Mouse (Mus musculus): ENCODE measurements around the gene Abcg5.

The Abcg5 gene

DNA sequence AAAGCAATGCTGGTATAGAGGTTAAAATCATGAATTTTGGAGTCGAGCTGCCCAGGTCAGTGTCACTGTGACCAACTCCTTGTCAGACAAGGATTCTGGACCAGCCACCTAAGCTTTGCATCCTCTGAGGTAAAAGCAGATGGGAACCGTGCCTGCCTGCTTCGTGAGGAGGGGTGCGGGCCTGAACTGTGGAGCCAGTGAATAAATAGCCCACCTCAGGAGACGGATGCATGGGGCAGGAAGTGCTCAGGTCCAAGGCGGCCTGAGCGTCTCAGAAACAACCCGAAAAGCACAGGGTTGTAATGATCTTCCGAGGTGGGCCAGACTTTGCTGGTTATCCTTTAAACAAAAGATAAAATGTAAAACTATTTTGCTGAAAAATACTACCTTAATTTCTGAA is 37.7 kb downstream of the Abcg5 start:
- no peak for DNase-seq (ENCODE audit: low read depth, low spot score)

DNA sequence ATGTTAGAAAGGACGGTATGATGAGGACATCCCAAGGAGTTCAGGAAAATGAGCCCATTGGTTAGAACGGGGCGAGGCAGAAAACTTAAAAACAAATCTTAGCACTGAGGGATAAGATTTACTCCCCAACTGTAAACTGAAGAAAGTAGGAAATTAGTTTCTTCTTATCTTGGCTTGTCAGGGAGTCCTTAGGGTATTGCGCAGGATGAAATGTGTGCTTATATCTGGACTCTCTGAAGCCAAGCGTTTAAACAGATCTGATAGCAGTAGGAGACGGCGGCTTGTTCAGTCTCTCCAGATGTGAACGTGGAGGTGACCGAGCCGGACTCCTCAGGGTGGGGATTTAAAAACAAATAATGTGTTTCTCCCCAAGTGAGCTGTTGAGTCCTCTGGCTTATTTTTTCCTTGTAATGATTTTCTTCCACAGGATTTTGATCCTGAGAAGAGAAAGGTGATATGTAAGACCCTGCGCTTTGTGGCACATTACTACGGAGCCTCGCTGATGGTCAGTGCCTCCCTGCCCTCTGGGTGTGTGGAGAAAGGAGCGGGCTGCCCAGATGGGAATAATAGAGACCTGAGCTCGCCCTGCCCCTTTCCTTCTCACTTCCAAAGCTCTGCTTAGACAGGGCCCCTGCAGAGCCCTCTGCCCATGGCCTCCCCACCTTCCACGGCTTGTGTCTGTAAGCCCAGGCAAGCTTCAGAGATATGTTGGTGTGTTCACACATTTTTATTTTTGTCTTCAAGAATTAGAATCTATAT is 38.3 kb downstream of the Abcg5 start:
- DNase-seq (ENCODE audit: low read depth, low spot score), result no peak

DNA sequence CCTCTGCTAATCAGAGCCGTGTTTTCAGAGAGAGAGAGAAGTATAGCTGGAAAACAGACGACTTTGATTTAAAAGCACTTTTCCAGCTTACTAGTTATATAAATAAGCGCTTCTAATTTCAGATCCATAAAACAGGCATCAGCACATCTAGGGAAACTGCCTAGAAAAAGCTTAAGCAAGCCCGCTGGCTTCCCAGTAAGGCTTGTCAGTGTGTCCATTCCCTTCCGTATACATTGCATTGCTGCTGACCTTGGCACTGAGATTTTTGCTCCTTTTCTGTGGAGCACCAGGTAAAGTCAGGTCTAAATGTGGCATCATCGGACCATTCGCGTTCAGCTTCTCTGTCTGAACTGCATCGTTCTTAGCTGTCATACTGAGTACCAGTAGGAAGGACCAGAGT is 40.5 kb downstream of the Abcg5 start:
- DNase-seq (ENCODE audit: low read depth, low spot score), result no peak

DNA sequence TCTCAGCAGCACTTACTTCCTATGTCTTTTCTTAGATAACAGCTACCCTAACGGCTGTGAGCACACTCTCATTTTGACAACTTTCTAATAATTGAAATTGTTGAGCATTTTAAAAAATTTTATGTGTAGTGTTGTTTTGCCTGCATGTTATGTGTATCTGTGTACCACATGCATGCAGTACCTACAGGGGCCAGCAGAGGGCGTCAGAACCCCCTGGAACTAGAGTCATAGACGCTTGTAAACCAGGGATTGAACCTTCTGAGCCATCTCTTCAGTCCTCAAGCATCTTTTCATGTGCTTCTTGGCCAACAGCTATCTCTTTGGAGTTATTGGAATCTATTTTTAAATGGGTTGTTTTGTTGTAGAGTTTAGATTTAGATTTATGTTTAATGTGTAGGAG is 40.9 kb downstream of the Abcg5 start:
- peak; percentile 38 for DNase-seq (ENCODE audit: low read depth, low spot score)

DNA sequence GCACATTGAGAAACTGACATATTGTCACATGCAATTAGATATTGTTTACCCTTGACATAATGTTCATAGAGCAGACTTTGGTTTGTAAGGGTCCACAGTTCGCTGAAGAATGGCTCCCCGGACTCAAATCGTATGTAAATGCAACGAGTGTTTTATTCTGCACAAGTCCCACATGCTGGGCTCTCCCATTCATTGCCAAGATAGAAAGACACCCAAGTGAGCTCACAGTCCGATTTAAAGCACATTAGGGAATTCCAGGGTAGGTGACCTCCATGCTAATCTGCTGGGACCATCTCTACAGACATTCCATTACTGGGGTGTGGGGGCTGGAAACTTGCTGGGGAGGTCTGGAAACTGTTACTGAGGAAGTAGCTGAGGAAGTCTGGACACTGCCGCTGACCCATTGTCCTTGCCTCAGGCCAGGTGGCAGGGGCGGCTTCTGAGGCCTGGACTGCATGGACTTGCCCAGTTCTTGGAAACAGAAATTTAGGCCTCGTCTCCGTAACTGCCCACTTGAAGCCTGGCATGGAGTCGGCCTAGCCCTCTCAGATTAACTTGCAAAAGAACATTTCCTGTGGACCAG is 42.9 kb downstream of the Abcg5 start:
- no peak for DNase-seq (ENCODE audit: low read depth, low spot score)

DNA sequence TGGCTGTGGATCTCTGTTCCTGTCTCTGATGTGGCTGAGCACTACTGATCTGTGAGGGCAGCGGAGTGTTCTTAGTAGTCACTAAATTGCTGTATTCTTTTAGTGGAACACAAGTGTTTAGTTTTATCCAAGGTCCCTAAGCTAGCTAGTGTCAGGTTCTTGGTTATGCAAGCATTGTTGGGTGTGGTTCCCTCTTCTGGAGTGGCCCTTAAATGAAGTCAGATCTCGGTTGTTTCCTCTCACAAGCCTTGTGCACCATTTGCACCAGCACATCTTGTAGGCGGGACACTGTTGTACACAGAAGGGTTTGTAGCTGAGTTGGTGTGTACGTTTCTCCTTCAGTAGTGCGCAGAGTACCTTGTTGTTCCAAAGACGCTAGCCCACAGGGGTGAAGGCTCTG is 44.8 kb downstream of the Abcg5 start:
- DNase-seq (ENCODE audit: low read depth, low spot score), result no peak

DNA sequence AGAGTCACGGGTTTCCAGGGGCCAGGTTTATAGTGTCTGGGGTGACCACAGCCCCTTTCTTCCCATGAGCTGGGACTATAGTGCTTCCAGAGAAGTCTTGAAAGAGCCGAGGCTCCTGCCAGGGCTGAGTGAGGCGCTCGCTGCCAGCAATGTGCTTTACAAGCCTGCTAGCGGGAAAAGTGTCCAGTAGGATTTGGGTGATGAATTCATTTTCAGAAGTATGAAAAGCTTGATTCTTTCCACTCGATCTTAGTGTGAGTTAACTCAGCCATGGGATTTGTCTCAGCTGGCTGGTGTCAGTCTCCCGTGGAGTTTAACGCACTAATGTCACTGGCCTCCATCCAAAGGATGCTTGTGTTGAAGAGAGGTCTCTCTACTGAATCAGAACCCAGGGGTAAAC is 46.5 kb downstream of the Abcg5 start:
- DNase-seq (ENCODE audit: low read depth, low spot score), result no peak

DNA sequence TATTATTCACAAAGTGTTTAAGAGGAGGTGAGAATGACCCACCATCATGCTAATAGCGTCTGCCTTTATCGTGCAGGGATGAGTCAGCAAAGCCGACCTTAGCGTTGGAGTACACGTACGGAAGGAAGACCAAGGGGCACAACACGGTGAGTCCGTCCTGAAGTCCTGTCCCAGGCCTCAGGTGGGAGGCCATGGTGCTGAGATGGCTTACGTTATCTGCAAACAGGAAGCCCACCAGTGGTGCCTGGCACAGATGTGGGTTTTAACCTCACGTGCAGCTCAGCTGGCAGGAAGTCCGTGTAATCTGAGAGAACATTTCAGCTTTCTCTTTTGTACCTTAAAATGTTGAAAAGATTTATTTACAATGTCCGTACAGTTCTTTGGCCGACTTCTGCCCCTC is 49.4 kb downstream of the Abcg5 start:
- no peak for DNase-seq (ENCODE audit: low read depth, low spot score)

DNA sequence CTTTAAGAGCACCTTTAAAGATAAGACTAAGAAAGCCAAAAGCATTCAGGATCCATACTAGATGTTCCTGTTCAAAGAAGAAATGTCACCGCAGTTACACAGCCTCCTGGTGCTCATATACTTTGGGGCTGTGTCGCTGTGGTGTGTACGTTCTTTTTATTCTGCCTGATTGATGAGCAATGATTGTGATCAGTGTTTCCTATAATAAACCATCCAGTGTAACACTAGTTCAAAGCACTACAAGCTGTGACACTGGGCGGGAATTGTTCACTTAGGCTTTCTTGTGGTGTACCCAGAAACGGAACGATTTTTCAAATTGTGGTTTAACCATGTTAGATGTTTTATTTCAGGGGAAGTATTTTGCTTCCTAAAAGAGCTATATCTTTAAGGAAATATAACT is 51.0 kb downstream of the Abcg5 start:
- no peak for DNase-seq (ENCODE audit: low read depth, low spot score)

DNA sequence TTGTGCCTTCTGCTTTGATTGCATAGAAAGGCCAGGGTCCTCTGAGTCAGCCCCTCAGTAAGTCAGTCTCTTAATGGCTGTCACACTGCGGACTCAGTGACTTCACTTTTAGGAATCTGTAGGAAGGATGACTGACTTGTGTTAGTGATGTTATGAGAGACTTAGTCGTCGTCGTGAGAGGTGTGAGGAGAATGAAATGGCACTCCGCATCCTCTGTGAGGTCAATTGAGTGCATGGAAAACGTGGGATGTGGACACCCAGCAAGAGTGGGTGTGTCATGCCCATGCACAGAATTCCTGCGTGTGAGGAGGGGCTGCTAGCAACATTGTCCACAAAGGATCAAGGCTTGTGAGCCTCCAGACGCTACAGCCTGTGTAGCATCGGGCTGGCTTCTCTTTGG is 54.2 kb downstream of the Abcg5 start:
- DNase-seq (ENCODE audit: low read depth, low spot score), result no peak

DNA sequence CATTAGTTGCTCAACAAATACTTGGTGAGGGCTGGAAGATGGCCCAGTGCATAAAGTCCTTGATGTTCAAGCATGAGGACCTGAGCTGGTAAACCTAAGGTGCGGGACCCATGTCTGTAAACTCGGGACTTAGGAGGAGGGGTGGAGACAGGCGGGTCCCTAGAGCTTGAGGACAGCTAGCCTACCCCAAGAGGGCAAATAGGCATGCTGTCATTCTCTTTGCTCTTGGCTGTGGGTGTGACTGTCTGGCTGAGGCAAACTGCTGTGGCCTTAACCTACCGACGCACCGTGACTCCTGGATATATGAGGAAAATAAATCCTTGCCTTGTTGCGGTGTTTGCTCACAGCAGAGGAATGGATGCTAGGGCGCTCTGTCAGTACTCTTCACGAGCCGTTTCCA is 55.1 kb downstream of the Abcg5 start:
- DNase-seq (ENCODE audit: low read depth, low spot score), result no peak

DNA sequence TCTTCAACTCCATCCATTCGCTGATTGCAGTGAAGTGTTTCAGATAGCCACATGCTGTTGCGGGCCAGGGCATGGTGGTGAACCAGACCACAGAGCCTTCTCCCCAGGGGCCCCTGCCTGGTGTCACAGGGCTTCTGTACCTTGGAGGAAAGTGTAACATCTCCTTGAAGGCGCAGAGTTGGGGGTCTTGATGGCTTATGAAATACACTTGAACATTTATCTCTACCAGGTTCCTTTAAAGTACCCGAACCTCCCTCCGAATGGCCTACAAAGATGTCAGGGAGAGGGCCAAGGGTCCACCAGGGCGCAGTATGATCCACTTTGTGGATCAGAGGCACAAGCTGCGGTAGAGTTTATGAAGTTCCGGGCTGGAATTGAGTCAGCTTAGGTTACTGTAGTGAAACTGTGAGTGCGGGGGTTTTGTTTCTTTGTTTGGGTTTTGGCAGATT is 55.9 kb downstream of the Abcg5 start:
- no peak for DNase-seq (ENCODE audit: low read depth, low spot score)

DNA sequence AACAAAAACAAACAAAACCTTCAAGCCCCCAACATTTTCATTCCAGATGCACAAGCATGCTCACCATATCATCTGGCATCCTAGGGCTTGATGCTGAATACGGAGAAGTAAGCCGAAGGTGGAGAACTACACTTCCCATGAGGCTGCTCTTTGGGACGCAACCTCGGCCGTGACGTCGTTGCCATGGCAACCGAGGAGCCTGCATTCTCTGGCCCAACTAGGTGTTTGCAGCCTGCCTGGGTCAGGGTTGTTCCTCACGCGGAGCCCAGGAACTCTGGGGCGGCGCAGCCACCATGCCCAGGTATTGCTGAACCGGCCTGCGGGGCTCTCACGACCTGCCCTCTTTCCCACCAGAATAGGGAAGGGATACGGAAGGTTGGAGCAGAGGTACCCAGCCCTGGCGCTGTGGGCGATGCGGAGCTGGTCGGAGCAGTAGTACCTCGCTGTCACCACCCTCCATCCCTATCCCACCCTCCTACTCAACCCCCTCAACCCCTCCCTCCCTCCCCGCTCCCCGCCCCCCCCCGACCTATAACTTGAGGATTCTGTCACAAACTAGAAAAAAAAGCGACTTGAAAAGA is 56.4 kb downstream of the Abcg5 start, which contains the start of gene Dync2li1:
Gene Dync2li1 (plus strand): TSS at position 221 of the 581 bp plus-strand sequence.
- DNase-seq (ENCODE audit: low read depth, low spot score), result peak; percentile 91

DNA sequence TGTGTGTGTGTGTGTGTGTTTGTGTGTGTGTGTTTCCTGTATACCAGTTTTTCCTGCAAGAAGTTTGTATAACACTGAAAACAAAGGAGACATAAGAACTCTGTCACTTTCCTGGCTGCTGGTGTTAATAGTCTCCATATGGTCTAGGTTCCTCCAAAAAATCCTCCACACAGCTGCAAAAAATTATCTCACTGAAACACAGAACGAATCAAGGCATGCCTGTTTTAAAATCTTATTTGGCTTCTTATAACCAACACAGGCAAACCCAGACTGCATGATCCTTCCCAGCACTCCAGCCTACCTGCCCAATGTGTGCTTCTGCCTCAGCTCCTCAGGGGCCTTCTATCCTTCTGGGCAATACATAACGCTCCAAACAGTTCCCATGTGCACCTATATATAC is 59.9 kb downstream of the Abcg5 start:
- DNase-seq (ENCODE audit: low read depth, low spot score), result no peak

DNA sequence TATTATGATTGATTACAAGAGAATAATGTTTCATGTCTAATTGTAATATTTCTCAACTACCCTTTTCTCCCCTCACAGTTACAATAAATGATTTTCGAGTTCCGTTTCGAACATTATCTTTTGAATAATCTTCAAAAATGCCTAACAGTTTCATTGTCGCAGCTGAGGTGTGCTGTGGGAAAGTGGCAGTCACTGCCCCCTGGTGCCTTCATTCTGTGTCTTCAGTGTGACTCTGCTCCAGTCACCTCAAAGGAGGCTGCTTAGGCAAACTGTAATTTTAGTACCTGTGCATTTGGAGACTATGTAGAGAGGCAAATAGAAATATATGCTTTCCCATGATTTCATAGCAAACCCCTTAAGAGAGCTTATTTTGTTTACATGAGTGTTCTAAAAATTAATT is 60.8 kb downstream of the Abcg5 start:
- DNase-seq (ENCODE audit: low read depth, low spot score), result no peak

DNA sequence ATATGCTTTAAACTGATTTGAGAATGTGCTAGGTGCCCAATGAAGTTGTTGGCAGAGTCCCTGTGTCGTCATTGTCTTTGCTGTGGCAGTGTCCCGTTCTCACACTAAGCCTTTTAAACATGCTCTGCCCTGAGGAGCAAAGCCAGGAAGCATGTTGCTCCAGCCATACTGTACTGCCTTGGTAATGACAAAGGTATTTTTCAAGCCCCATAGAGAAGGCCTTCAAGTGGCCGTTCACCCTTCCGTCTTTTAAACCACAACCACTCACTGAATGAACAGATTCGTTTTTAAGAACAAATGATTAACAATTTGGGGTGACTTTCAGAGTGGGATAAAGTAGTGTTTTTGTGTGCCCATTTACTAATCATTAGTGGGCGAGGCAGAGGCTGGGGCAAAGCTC is 61.6 kb downstream of the Abcg5 start:
- DNase-seq (ENCODE audit: low read depth, low spot score), result no peak

DNA sequence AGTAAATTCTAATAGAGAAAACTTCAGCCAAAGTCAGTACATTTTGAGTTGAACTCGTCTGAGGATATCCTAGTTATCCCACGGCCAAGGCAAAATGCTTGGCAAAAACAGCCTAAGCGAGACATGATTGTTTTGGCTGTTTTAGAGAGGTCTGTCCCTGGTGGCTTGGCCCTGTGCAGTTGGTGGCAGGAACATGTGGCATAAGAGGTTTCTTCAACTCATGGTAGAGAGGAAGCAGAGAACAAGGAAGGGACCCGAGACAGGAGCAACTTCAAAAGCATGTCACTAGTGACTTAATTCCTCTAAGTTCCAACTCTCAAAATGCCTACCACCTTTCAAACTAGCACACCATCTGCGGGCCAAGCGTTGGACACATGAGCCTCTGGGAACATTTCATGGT is 62.2 kb downstream of the Abcg5 start:
- DNase-seq (ENCODE audit: low read depth, low spot score), result no peak

DNA sequence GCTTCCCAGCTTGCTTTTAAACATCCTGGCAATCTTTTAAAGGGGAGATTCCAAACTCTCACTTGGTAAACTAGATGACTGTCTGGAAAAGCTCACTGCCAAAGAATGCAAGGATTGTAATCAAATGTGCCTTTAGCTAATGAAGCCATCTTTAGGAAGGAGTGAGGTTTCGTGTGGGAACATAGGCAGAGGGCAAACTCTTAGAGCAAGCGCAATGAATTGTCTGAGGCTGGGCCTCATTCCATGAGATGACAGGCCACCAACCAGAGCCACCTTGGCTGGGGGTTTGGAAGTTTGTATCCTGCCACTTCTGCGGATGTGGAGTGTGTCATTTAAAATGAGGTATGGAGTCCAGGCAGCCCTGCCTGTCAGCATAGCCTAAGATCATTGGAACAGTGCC is 62.7 kb downstream of the Abcg5 start:
- no peak for DNase-seq (ENCODE audit: low read depth, low spot score)

DNA sequence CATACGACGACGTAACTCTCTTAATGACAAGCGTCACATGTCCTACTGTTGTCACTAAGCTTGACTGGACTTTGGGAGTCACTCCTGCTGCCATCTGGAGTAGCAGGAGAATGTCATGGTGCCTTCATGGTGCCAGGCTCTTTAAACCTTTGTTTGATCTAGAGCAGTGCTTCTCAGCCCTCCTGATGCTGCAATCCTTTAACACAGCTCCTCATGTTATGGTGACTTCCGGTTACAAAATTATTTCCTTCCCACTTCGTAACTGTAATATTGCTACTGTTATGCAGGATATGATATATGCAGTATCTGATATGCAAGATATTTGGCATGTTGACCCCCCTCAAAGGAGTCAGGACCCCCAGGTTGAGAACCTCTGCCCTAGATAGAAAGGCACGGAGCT is 63.7 kb downstream of the Abcg5 start:
- DNase-seq (ENCODE audit: low read depth, low spot score), result no peak

DNA sequence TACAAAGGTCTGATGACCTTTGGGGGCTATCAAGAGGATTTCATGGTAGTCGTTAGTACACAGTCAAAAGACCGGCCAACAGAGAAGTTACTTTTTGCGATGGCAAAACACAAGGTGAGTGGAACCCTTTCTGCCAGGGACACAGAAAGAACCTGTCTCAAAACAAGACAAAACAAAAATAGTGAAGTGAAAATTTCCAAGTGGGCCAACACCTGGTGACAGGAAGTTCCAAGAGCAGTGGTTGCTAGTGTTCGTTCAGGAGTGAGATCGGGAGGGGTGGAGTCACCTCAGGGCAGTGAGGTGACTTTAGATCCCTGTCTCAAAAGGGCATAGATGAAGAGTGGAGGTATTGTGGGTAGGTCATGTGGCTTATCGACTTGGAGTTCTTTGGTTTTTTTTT is 64.9 kb downstream of the Abcg5 start:
- no peak for DNase-seq (ENCODE audit: low read depth, low spot score)

DNA sequence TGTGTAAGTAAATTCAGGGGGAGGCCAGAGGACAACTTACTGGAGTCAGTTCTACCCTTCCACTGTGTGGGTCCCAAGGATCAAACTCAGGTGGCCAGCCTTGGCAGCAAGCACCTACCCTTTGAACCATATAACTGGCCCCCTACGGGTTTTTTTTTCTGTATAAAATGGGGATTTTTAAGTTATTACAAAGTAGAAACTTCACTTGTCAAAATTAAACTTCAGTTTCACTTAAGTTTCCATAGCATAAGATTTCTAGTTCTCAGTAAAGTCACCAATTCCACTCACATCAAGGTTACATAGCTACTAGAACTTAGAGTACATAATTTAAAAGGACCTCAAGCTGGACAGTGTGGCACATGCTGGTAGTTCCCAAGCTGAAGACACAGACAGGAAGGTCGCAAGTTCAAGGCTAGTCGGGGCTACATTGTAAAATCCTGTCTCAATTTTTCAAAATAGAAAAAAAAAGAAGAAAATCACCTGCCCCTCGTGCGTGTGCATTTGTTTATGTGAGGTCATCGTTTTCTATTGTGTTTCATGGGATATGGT is 66.2 kb downstream of the Abcg5 start:
- DNase-seq (ENCODE audit: low read depth, low spot score), result no peak

DNA sequence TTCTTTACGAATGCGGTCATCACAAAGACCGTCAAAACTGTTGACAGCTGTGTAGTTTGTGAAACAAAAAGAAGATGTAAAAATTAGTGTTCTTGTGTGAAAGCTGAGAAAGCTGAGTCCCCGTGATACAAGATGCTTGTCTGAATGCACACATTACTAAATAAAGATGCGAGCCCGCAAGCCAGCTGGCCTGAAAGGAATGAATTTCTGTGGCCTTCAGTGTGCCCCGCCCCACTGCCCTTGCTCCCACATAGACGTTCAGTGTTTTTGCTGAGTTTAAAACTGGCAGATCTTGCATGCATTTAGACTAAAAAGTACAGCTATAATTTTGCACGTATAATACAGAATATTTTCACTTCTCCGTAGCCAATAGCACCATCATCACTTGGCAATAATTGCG is 67.0 kb downstream of the Abcg5 start:
- no peak for DNase-seq (ENCODE audit: low read depth, low spot score)

DNA sequence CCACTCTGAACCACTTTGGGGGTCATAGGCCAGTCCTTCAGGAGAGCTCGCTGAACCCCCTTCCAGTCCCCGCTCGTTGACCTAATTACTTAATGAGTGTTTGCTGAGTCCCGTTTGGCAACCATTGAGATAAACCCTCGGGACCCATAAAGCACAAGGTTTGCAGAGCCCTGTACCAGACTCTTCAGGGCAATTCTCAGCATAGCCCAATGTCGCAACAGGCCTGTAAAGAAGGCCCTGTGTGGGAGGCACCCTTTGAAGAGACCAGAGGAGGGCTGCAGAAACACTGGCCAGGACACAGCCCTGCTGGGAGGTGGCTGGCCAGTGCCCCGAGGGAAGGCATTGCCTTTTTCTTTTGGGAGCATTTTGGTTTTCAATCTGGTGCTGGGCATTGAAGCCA is 70.8 kb downstream of the Abcg5 start:
- DNase-seq (ENCODE audit: low read depth, low spot score), result no peak

Measured in WW6 (cell line).